Mouse (Mus musculus) liver, embryonic 14.5 days (tissue): ENCODE results near the gene Ngdn.

Source experiments
- CTCF ChIP-seq: IDR thresholded peaks from 2 replicates; pipeline ENCODE4 v1.5.1; 2016; ENCODE audit warnings: antibody characterized with exemption, low read depth, control low read depth
- EP300 ChIP-seq: IDR thresholded peaks from 2 replicates; pipeline ENCODE4 v1.6.1; 2016; ENCODE audit warnings: antibody characterized with exemption, low read depth

DNA sequence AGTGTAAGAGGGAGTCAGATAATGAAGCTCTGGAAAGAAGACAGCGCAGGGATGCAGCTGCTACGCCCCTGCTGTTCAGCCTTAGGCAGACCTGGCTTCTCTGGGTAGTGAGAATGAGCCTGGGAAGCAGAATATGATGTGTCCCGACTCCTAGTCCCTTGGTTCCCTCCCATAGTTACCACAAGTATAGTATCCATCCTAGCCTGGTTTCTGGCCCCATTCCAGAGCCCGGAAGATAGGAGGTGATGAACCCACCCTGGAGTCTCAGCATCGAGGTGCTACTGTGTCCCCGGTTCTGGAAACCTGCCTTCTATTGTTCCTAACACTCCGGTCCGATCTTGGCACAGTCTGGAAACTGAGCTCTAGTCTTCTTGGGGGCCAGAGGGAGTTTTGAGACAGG, 6.8 kb upstream of the Ngdn start:
- no peak for TF ChIP-seq CTCF
- no peak for TF ChIP-seq EP300
